Mouse (Mus musculus) ES-Bruce4 (cell line): Measurements from ENCODE around the gene Deup1.

ENCODE experiments used
- CTCF ChIP-seq: IDR thresholded peaks from one replicate; pipeline ENCODE4 v1.8.1; 2011; ENCODE audit warnings: low read depth, low read length
- EP300 ChIP-seq: IDR thresholded peaks from 2 replicates; pipeline ENCODE4 v1.6.1; 2011; ENCODE audit warnings: low read depth, low read length; ENCODE audit not compliant: insufficient read depth
- POLR2A ChIP-seq: IDR thresholded peaks from one replicate; pipeline ENCODE4 v1.8.1; 2011; ENCODE audit warnings: low read length; ENCODE audit not compliant: insufficient read depth

- TF ChIP-seq CTCF = no peak
- TF ChIP-seq EP300 = no peak
- TF ChIP-seq POLR2A = no peak
These were observed 41.7 kb upstream of the Deup1 start for GRCm38 (mm10) chr9:15669452-15669851.
